Mouse (Mus musculus): Measurements from ENCODE around the gene Foxl1.

Foxl1 gene

GRCm38 (mm10) chr8:121161437-121161836 lies 33.7 kb downstream of the Foxl1 start:
- in situ Hi-C loops (cut with MboI; ENCODE audit: unreplicated experiment in 2 of 2), result no loop called here

DNA sequence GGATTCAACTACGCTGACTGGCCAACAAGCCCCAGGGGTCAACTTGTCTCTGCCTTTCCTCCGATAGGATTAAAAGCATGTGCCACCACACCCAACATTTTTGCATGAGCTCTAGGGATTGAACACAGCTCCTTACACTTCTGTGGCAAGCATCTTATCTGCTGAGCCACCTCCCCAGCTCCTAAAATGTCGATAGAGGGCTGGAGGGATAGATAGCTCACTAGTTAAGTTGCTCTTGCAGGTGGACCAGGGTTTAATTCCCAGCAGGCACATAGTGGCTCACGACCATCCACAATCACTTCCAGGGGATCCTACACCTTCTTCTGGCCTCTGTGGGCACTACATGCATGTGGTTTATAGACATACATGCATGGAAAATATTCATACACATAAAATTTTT lies 34.7 kb downstream of the Foxl1 start:
- in situ Hi-C loops (cut with MboI; ENCODE audit: unreplicated experiment in 2 of 2), result no loop called here

DNA sequence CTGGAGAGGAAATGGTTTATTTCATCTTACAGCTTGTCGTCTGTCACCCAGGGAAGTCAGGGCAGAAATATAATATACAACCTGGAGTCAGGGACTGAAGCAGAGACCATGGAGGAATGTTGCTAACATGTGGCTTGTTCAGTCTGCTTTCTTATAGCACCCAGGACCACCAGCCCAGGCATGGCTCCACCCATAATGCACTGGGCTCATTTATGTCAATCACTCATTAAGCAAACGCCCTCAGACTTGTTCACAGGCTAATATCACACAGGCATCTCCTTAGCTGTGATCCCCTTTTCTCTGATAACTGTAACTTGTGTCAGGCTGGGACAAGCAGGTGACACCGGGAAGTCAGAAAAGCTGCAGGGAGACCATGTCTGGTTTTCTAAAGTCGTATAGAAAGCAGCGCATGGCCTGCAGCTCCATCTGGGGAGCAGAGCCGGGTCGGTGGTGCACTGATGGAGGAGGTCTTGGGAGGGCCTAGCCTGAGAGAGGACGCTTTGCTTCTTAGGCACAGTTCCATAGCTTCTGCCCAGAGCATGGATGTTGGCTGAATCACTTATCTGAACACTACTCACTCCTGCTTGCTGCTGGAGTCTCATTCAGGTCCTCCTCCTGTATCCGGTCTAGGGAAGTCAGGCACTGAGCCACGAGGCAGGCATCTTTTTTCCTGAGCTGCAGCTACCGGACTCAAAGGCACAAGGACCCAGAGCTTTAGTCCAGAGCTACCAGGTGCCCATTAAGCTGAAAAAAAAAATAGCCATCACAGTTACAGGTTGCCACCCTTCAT lies 35.4 kb downstream of the Foxl1 start:
- in situ Hi-C loops (cut with MboI; ENCODE audit: unreplicated experiment in 2 of 2), result no loop called here

DNA sequence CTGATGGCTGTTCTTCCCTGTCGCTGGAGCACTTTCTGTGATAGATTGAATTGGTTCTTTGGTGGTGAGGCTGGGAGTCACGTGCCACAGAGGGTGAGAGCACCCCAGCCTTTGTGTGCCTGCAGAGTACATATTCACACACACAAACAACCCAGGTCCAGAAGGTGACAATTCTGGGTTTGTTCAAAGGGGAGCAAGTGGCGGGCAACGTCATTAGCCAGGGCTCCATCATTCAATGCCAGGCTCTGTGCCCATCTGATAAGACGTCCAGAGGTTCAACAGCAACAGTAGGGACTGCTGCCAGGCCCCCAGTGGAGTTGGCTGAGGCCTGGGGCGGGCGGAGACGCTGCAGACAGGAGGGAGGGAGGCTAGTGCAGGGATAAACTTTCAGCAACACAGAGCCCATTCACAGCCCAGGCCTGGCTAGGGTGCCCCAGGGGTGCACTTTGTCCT lies 36.3 kb downstream of the Foxl1 start:
- in situ Hi-C loops (cut with MboI; ENCODE audit: unreplicated experiment in 2 of 2), result no loop called here

DNA sequence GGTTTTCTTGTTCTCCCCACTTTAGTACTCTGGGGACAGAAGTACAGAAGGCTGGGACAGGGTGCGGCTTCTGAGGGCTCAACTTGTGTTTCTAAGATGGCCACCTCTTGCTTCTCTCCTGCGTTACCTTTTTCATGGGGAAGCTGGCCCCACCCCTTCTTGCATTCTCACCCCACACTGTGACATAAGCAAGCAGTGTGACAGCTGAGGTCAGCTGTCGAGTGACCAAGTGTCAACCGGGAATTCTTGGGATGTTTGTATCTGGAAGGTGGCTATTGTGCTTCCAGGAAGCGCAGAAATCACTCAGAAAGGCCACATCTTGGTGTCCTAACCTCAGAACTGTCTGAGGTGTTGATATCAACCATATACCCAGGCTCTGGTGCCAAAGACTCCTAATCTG lies 40.3 kb downstream of the Foxl1 start:
- in situ Hi-C loops (cut with MboI; ENCODE audit: unreplicated experiment in 2 of 2), result no loop called here

GRCm38 (mm10) chr8:121170116-121170515 lies 42.4 kb downstream of the Foxl1 start:
- in situ Hi-C loops (cut with MboI; ENCODE audit: unreplicated experiment in 2 of 2), result no loop called here

DNA sequence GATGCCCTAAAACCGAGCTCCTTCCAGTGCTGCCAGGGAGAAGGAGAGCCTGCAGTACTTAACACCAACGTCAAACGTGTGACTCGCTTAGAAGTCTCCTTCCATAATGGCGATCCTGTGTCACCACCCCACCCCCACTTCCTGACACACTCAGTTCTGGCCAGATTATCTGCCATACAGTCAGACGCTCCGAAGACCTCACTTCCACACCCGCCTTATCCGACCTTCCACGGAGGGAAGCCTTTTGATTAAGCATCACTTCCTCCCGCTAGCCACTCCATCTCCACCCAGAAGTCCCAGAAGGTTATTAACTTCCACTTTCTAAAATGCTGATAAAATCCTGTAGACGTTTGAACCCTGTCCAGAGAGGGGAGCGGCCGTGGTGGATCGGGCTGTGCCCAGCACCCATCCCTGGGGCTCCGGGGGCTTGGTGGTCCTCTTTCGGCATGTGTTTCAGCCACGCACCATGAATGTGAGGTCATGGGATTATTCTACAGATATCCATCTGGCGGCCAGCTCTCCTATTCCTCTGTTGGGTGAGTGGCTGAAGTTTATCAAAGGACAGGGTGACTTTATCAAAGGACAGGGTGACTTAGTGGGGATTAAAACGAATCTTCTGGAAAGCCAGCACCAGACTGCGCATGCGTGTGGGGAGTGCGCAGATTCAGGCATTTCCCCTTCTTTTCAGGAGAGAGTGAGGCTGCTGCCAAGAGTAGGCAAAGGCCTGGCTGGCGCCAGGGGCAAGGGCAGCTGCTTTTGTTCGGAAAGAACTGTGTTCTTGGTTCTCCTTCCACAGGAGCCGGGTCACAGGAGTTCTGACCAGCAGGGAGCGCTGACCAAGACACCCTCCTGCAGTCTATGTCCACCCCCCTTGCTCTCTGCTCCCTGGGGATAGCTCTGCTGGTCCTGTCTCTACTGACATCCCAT lies 43.1 kb downstream of the Foxl1 start:
- in situ Hi-C loops (cut with MboI; ENCODE audit: unreplicated experiment in 2 of 2), result no loop called here

- in situ Hi-C loops (cut with MboI; ENCODE audit: unreplicated experiment in 2 of 2), result no loop called here
Observed at GRCm38 (mm10) chr8:121172567-121172966, 44.8 kb downstream of the Foxl1 start.

GRCm38 (mm10) chr8:121174178-121174577 lies 46.4 kb downstream of the Foxl1 start:
- in situ Hi-C loops (cut with MboI; ENCODE audit: unreplicated experiment in 2 of 2), result no loop called here

DNA sequence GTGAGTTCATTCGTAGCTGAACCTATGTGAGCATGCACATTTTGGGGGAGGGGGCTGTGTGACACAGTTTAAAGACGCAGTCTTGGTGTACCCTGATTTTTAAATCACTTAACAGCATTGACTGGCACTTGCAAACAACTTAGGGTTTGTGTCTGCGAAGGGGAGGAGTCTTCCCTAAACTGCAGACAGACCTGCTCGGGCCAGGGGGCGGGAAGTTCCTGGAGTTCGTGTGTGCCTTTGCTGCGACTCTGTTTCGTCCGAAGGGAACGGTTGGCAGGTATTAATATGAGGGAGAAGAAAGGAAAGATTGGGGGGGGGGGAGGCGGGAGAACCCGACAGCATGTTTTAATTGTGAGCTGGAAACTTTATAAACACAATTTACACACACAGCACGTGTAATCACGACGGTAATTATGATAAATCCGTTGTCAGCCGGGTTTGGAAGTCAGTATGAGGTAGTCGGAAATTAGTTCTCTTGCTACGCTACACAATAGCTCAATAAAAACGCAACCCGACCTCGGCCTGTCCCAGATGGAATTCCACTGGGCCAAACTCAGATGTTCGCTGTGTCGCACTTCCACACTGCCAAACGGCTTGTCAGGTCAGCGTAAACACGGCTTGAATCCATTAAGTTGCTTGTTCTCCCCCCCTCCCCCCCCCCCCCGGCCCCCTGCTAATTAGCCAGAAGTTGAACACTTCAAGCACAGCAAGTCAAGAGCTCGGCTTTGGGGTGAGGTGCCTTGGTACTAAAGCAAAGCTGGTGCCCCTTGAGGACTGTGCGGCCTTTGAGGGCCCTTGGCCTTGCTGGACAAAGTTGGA lies 47.2 kb downstream of the Foxl1 start:
- in situ Hi-C loops (cut with MboI; ENCODE audit: unreplicated experiment in 2 of 2), result no loop called here

- in situ Hi-C loops (cut with MboI; ENCODE audit: unreplicated experiment in 2 of 2), result no loop called here
Observed at GRCm38 (mm10) chr8:121175540-121176090, 47.9 kb downstream of the Foxl1 start.

DNA sequence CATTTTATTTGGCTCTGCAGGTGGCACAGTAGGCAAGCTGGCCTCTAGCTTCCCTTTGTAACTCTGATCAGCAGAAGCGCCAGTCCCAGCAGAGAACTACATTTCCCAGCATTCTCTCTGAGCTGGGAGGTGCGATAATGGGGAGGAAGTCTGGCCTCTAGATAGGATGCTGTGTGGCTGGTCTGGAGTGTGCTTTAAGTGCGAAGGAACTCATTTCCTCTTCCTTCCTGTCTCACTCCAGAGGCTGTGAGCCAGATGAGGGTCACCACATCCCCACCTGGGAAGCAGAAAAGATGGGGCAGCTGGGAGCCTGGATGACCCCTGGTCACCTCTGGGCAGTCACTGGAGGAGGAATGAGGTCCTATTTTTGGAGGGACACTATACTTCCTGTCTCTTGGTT lies 48.6 kb downstream of the Foxl1 start:
- in situ Hi-C loops (cut with MboI; ENCODE audit: unreplicated experiment in 2 of 2), result no loop called here

All from v-Abl transformed pro-B cells (cell line).